Comparison of ENCODE assay signal across 21 mouse cellular contexts in the genomic region with DNA sequence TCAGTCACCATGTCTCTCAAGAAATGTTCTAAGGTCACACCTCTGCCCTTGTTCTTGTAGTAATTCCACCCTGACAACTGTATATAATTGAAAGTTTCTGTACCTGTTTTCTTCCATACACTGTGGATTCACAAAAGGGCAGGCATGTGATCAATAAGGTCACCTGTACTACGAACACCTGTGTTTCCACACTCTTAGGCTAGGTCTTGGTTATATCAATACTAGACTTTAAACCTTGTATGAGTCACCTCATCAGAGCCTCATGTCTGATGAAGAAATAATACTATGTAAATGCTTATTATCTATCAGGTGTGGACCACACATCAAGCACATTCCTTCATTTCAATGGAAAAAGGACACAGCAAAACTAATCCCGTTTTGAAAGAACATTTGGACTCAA.
A peak's percentile ranks its signal among the peaks of the same experiment; 100 is the strongest.
DNase-seq lines count a peak whose midpoint lies in the region; ATAC-seq and TF ChIP-seq lines count a peak whose summit lies in the region.
"Had no signal": no experiment of that assay in that cellular context is flagged by ENCODE, and none has a peak within 500 bp of the region (broad histone marks: within the 10 kb centered on the region; RNA-seq: fewer than 3 reads in every experiment).

No protein-coding gene starts in this region.

- DNase-seq in layer of hippocampus, adult 2 months (ENCODE audit: low spot score in 2 of 2) = no peak
- DNase-seq in layer of hippocampus, adult 18-20 months (ENCODE audit: low spot score in 2 of 2) = no peak
- no peak for DNase-seq in midbrain, embryonic 14.5 days
- no peak for DNase-seq in gastrocnemius, postnatal 25 days
- DNase-seq: adrenal gland, postnatal 10 days; adrenal gland, postnatal 25 days; cerebellum, adult 11 months; cerebellum, adult 18-20 months; cerebellum, adult 8-10 months; cerebellum, adult 9-11 months; cerebellum, postnatal 14 days; cerebellum, postnatal 36 days; embryo, embryonic 11 days had no signal

- H3K36me3 ChIP-seq in midbrain, embryonic 15.5 days (replicated peaks) = no peaks in the 10 kb centered on the region
- H3K36me3 ChIP-seq in midbrain, embryonic 14.5 days (ENCODE audit: control insufficient read depth, insufficient read depth, low read length) = no peaks in the 10 kb centered on the region
- no peaks in the 10 kb centered on the region for H3K36me3 ChIP-seq in intestine, postnatal 0 days (ENCODE audit: control insufficient read depth, insufficient read depth)
- H3K36me3 ChIP-seq: embryonic facial prominence, embryonic 13.5 days; embryonic facial prominence, embryonic 15.5 days; forebrain, embryonic 10.5 days; forebrain, embryonic 12.5 days had no signal

- no peaks in the 10 kb centered on the region for H3K27me3 ChIP-seq in midbrain, embryonic 15.5 days (replicated peaks)
- H3K27me3 ChIP-seq in midbrain, embryonic 14.5 days (ENCODE audit: control insufficient read depth, insufficient read depth, low read length) = no peaks in the 10 kb centered on the region
- no peaks in the 10 kb centered on the region for H3K27me3 ChIP-seq in intestine, postnatal 0 days (replicated peaks; ENCODE audit: control insufficient read depth, insufficient read depth, low read length)
- H3K27me3 ChIP-seq: embryonic facial prominence, embryonic 13.5 days; embryonic facial prominence, embryonic 15.5 days; forebrain, embryonic 12.5 days had no signal

- no peak for ATAC-seq in midbrain, embryonic 15.5 days (replicated peaks)
- ATAC-seq in midbrain, embryonic 14.5 days (ENCODE audit: low FRiP score, low TSS enrichment) = no peak
- ATAC-seq in intestine, postnatal 0 days = peak; percentile 82
- ATAC-seq: forebrain, embryonic 14.5 days had no signal

- H3K27ac ChIP-seq in layer of hippocampus, adult 2 months = peak overlapping the region; percentile 68
- 0 out of 2 replicates have a peak overlapping the region, but pooled peaks have one; percentile 9 for H3K27ac ChIP-seq in midbrain, embryonic 15.5 days
- H3K27ac ChIP-seq in midbrain, embryonic 14.5 days (replicated peaks; ENCODE audit: low read depth, low read length) = no peak overlapping the region
- no peak overlapping the region for H3K27ac ChIP-seq in intestine, postnatal 0 days (ENCODE audit: low read depth, low read length)
- H3K27ac ChIP-seq: embryonic facial prominence, embryonic 13.5 days; embryonic facial prominence, embryonic 15.5 days; forebrain, embryonic 10.5 days; forebrain, embryonic 12.5 days had no signal

- no peak overlapping the region for H3K4me2 ChIP-seq in midbrain, embryonic 15.5 days
- no peak overlapping the region for H3K4me2 ChIP-seq in midbrain, embryonic 14.5 days (ENCODE audit: low read length)
- no peak overlapping the region for H3K4me2 ChIP-seq in intestine, postnatal 0 days (replicated peaks; ENCODE audit: low read depth)
- H3K4me2 ChIP-seq: embryonic facial prominence, embryonic 13.5 days; embryonic facial prominence, embryonic 15.5 days; forebrain, embryonic 12.5 days had no signal

- H3K9me3 ChIP-seq in midbrain, embryonic 15.5 days = no peaks in the 10 kb centered on the region
- H3K9me3 ChIP-seq in midbrain, embryonic 14.5 days (ENCODE audit: control insufficient read depth, low read length) = no peaks in the 10 kb centered on the region
- no peaks in the 10 kb centered on the region for H3K9me3 ChIP-seq in intestine, postnatal 0 days (ENCODE audit: control insufficient read depth)
- H3K9me3 ChIP-seq: embryonic facial prominence, embryonic 13.5 days; embryonic facial prominence, embryonic 15.5 days; forebrain, embryonic 10.5 days; forebrain, embryonic 12.5 days had no signal

- no peak overlapping the region for H3K9ac ChIP-seq in midbrain, embryonic 15.5 days
- H3K9ac ChIP-seq in midbrain, embryonic 14.5 days (replicated peaks; ENCODE audit: low read length) = no peak overlapping the region
- H3K9ac ChIP-seq in intestine, postnatal 0 days (ENCODE audit: low read depth, low read length) = no peak overlapping the region
- H3K9ac ChIP-seq: embryonic facial prominence, embryonic 13.5 days; embryonic facial prominence, embryonic 15.5 days; forebrain, embryonic 12.5 days had no signal

- WGBS in midbrain, embryonic 15.5 days = 77% methylated on average over 2 of the region's 2 CpGs
- 76% methylated on average over 2 of the region's 2 CpGs for WGBS in midbrain, embryonic 14.5 days
- 59% methylated on average over 2 of the region's 2 CpGs for WGBS in intestine, postnatal 0 days

- H3K4me3 ChIP-seq in layer of hippocampus, adult 2 months = no peak overlapping the region
- H3K4me3 ChIP-seq in midbrain, embryonic 15.5 days = no peak overlapping the region
- H3K4me3 ChIP-seq in midbrain, embryonic 14.5 days (replicated peaks; ENCODE audit: low read depth, low read length) = no peak overlapping the region
- H3K4me3 ChIP-seq in intestine, postnatal 0 days (ENCODE audit: low read depth, low read length) = no peak overlapping the region
- H3K4me3 ChIP-seq: embryonic facial prominence, embryonic 13.5 days; embryonic facial prominence, embryonic 15.5 days; erythroblast, embryonic 14.5 days; forebrain, embryonic 10.5 days; forebrain, embryonic 12.5 days had no signal

- no peak for TF ChIP-seq CTCF in layer of hippocampus, adult 2 months (conservative IDR thresholded peaks at IDR 0.05)
- TF ChIP-seq CTCF in intestine, postnatal 0 days (IDR thresholded peaks at IDR 0.05; ENCODE audit: low read depth) = no peak

- no peaks in the 10 kb centered on the region for H3K4me1 ChIP-seq in midbrain, embryonic 15.5 days
- no peaks in the 10 kb centered on the region for H3K4me1 ChIP-seq in midbrain, embryonic 14.5 days (ENCODE audit: control insufficient read depth, insufficient read depth, low read length)
- H3K4me1 ChIP-seq in intestine, postnatal 0 days (replicated peaks; ENCODE audit: control insufficient read depth, insufficient read depth, low read length) = no peaks in the 10 kb centered on the region
- H3K4me1 ChIP-seq: embryonic facial prominence, embryonic 13.5 days; embryonic facial prominence, embryonic 15.5 days; forebrain, embryonic 10.5 days; forebrain, embryonic 12.5 days had no signal

Comparison
In these comparisons a context has a peak if more than half of its experiments do, and no peak if none do; other contexts are left out.
1. H3K27ac ChIP-seq: peak in layer of hippocampus, adult 2 months (single experiment) and midbrain, embryonic 15.5 days (single experiment); none in midbrain, embryonic 14.5 days (single experiment) and intestine, postnatal 0 days (single experiment).